Mouse (Mus musculus) liver, postnatal 0 days (tissue): Measurements from ENCODE around the gene Elf4.

ENCODE experiments used
- CTCF ChIP-seq: sonication (generic); IDR thresholded peaks from 2 replicates; pipeline ENCODE4 v1.5.1; 2016; ENCODE audit warnings: antibody characterized with exemption, low read depth
- EP300 ChIP-seq: IDR thresholded peaks from 2 replicates; pipeline ENCODE4 v1.6.1; 2016; ENCODE audit warnings: antibody characterized with exemption, low read depth, mild to moderate bottlenecking

GRCm38 (mm10) chrX:48467355-48467946 lies 4.5 kb upstream of the Elf4 start:
- no peak for TF ChIP-seq CTCF
- no peak for TF ChIP-seq EP300
